In genomic region chr2:92379783-92380494, GRCm38 (mm10) we compare ENCODE assay signal across 19 mouse cellular contexts. TPM values are rescaled to one million over a fixed set of nuclear protein-coding genes. Genes with fewer than 3 reads are reported as not detected.
A peak's percentile ranks its signal among the peaks of the same experiment; 100 is the strongest.
DNase-seq lines count a peak whose midpoint lies in the region.
"Had no signal": no experiment of that assay in that cellular context is flagged by ENCODE, and none has a peak within 500 bp of the region (broad histone marks: within the 10 kb centered on the region; RNA-seq: fewer than 3 reads in every experiment).

No protein-coding gene starts in this region.

- DNase-seq in heart, adult 11 months = peak; percentile 94
- DNase-seq in heart, postnatal 14 days = no peak
- DNase-seq in spleen, postnatal 36 days (ENCODE audit: low spot score in 2 of 2) = peak; percentile 21 to 46
- DNase-seq in spleen, postnatal 4 days (ENCODE audit: low spot score in 2 of 2) = no peak
- peak; percentile 42 for DNase-seq in MN1 (ENCODE audit: low spot score)
- peak; percentile 46 for DNase-seq in splenic B cell, adult 2 months (ENCODE audit: low read depth, low spot score)
- no peak for DNase-seq in thymus, postnatal 14 days
- no peak for DNase-seq in embryo, embryonic 10.5 days (ENCODE audit: low spot score)
- DNase-seq: adrenal gland, postnatal 36 days; B cell, adult 2 months; cerebellum, adult 8-10 months; gastrocnemius, postnatal 14 days; heart, postnatal 10 days; kidney, adult 8-10 months; kidney, postnatal 14 days had no signal

- intact Hi-C loops in heart, postnatal 14 days (cut with DNase I) = no loop called here

- H3K27me3 ChIP-seq in splenic B cell, adult 2 months (ENCODE audit: control insufficient read depth, insufficient read depth, low read length, poor library complexity, severe bottlenecking) = no peaks in the 10 kb centered on the region
- H3K27me3 ChIP-seq: heart, embryonic 12.5 days; hindbrain, embryonic 13.5 days had no signal

- peaks cover 6% of the 10 kb centered on the region for H3K36me3 ChIP-seq in splenic B cell, adult 2 months (ENCODE audit: control insufficient read depth, insufficient read depth, low read length, poor library complexity, severe bottlenecking)

RNA-seq across cellular contexts. Expression of gene 1700029I15Rik, which starts 2.4 kb away (rescaled TPM):
- 1 to 10 TPM; 1.4 to 1.9 TPM for total RNA-seq in heart, postnatal 14 days (2021)

RNA-seq across cellular contexts. Expression of gene Large2, which starts 5.3 kb away (rescaled TPM):
- under 1 TPM; 0.32 to 0.36 TPM for total RNA-seq in heart, postnatal 14 days (2021)
- total RNA-seq: neutrophil, adult 5-6 weeks had no signal

RNA-seq across cellular contexts. Expression of gene Pex16, which starts 5.5 kb away (rescaled TPM):
- total RNA-seq in heart, postnatal 14 days (2021) = 10 to 100 TPM; 23.6 to 25.1 TPM

RNA-seq across cellular contexts. Expression of gene Mapk8ip1, which starts 21.1 kb away (rescaled TPM):
- total RNA-seq in heart, postnatal 14 days (2021) = 1 to 10 TPM; 7.4 to 8.6 TPM
- total RNA-seq: common myeloid progenitor, adult 5-6 weeks; neutrophil, adult 5-6 weeks had no signal

RNA-seq across cellular contexts. Expression of gene Cry2, which starts 53.9 kb away (rescaled TPM):
- 10 to 100 TPM; 20.9 to 26.6 TPM for total RNA-seq in heart, postnatal 14 days (2021)

Comparison
In these comparisons a context has a peak if more than half of its experiments do, and no peak if none do; other contexts are left out.
1. DNase-seq: peak in heart, adult 11 months (single experiment), spleen, postnatal 36 days (2 of 2), MN1 (single experiment) and splenic B cell, adult 2 months (single experiment); none in heart, postnatal 14 days (0 of 2), spleen, postnatal 4 days (0 of 2), thymus, postnatal 14 days (single experiment) and embryo, embryonic 10.5 days (single experiment).